Mouse (Mus musculus) embryonic fibroblast, embryonic 13.5 days (primary cell): ENCODE measurements around the gene Rtbdn. TPM values are rescaled to one million over a fixed set of nuclear protein-coding genes. Genes with fewer than 3 reads are reported as not detected.

Source experiments
- H3K27ac ChIP-seq: 2 replicates; pipeline ENCODE4 v1.5.1; 2012; ENCODE audit warnings: low read length, control low read depth, inconsistent platforms; ENCODE audit not compliant: insufficient read depth
- H3K4me1 ChIP-seq: 2 replicates; pipeline ENCODE4 v1.6.1; 2011; ENCODE audit warnings: low read length; ENCODE audit not compliant: control insufficient read depth, insufficient read depth
- H3K4me3 ChIP-seq: 2 replicates; pipeline ENCODE4 v1.5.1; 2011; ENCODE audit warnings: mild to moderate bottlenecking, control low read depth, low read length; ENCODE audit not compliant: insufficient read depth
- CTCF ChIP-seq: IDR thresholded peaks from 2 replicates; pipeline ENCODE4 v1.5.1; 2011; ENCODE audit warnings: mild to moderate bottlenecking, control low read depth, low read length, moderate library complexity, borderline replicate concordance; ENCODE audit not compliant: insufficient read depth
- POLR2A ChIP-seq: IDR thresholded peaks from 2 replicates; pipeline ENCODE4 v1.6.1; 2011; ENCODE audit warnings: low read depth, mild to moderate bottlenecking, control low read depth, low read length, moderate library complexity
- polyA plus RNA-seq: library from polyadenylated mRNA; stranded (reverse); fragments of >200 nt; gene quantifications from 2 replicates; pipeline ENCODE4 v1.2.4, GENCODE M21; 2011; ENCODE audit warnings: low read depth; ENCODE audit not compliant: missing spikeins, insufficient read length

The Rtbdn gene
- polyA plus RNA-seq, 1 experiment = not detected

- Histone ChIP-seq H3K4me3 (no peak overlapping the region), H3K4me1 (0 out of 2 replicates have a peak, but pooled peaks cover 3% of the 10 kb centered on the region), H3K27ac (no peak overlapping the region)
- TF ChIP-seq CTCF (no peak), POLR2A (no peak)
These were observed 10.5 kb upstream of the Rtbdn start for GRCm38 (mm10) chr8:84936041-84936961.

- Histone ChIP-seq H3K4me3 (no peak within 1 kb of the TSS), H3K4me1 (0 out of 2 replicates have a peak, but pooled peaks cover 3% of the 10 kb centered on the region), H3K27ac (no peak within 1 kb of the TSS)
- TF ChIP-seq CTCF (peak; percentile 45), POLR2A (no peak)
These were observed 9.7 kb upstream of the Rtbdn start, which contains the start of gene Mast1 for GRCm38 (mm10) chr8:84936962-84937546. Gene Mast1, minus strand, starts transcription at chr8:84937359.

- H3K4me1 ChIP-seq = 0 out of 2 replicates have a peak, but pooled peaks cover 3% of the 10 kb centered on the region
- H3K4me3 ChIP-seq = no peak overlapping the region
- H3K27ac ChIP-seq = no peak overlapping the region
- no peak for TF ChIP-seq CTCF
- TF ChIP-seq POLR2A = no peak
These were observed 8.9 kb upstream of the Rtbdn start for GRCm38 (mm10) chr8:84937620-84938485.

DNA sequence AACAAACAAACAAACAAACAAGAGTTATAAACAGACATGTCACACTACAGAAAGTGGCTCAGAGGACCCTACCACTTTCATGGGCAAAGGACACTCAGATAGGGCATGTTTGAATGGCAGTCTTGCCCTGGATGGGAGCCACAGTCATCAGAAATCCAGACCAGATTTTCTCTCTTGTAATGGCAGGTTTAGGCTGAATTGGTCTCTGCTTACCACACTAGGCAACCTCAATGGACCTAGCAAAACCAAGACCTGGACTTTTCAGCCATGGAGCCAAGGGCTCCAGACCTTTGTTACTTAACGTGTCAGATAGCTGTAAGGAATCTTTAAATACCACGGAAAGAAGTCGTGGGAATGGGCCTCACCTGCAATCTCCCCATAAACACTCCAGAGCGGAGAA, 3.1 kb upstream of the Rtbdn start:
- TF ChIP-seq POLR2A (no peak), CTCF (no peak)
- H3K4me3 ChIP-seq = no peak overlapping the region
- H3K4me1 ChIP-seq = no peaks in the 10 kb centered on the region
- H3K27ac ChIP-seq = no peak overlapping the region

GRCm38 (mm10) chr8:84944478-84945160, 2.2 kb upstream of the Rtbdn start:
- no peak overlapping the region for H3K27ac ChIP-seq
- TF ChIP-seq POLR2A (no peak), CTCF (no peak)
- H3K4me3 ChIP-seq = no peak overlapping the region
- H3K4me1 ChIP-seq = no peaks in the 10 kb centered on the region

- no peak for TF ChIP-seq CTCF
- TF ChIP-seq POLR2A = no peak
- H3K4me1 ChIP-seq = no peaks in the 10 kb centered on the region
- H3K27ac ChIP-seq = no peak overlapping the region
- no peak overlapping the region for H3K4me3 ChIP-seq
These were observed 1.6 kb upstream of the Rtbdn start for GRCm38 (mm10) chr8:84945235-84945632.

GRCm38 (mm10) chr8:84945633-84946527, 911 bp upstream of the Rtbdn start:
- TF ChIP-seq CTCF = no peak
- no peak for TF ChIP-seq POLR2A

GRCm38 (mm10) chr8:84947241-84947545, 402 bp downstream of the Rtbdn start:
- peak; percentile 1; the same call in 1 of the 2 replicates for TF ChIP-seq CTCF
- TF ChIP-seq POLR2A = no peak
- H3K4me1 ChIP-seq = no peaks in the 10 kb centered on the region
- no peak overlapping the region for H3K27ac ChIP-seq
- H3K4me3 ChIP-seq = no peak overlapping the region

More at GRCm38 (mm10) chr8:84945633-84946527, 911 bp upstream of the Rtbdn start:
- no peaks in the 10 kb centered on the region for H3K4me1 ChIP-seq
- peak overlapping the region; percentile 14; the same call in 1 of the 2 replicates for H3K4me3 ChIP-seq
- H3K27ac ChIP-seq = no peak overlapping the region
